Mouse (Mus musculus): ENCODE measurements at regions not wholly inside any gene's neighbourhood (a gene's known extent, or its start where the extent isn't known, plus 50 kb on each side); places are given as distances from the start of the nearest gene placed in this dataset.
A peak's percentile ranks its signal among the peaks of the same experiment; 100 is the strongest.

DNA sequence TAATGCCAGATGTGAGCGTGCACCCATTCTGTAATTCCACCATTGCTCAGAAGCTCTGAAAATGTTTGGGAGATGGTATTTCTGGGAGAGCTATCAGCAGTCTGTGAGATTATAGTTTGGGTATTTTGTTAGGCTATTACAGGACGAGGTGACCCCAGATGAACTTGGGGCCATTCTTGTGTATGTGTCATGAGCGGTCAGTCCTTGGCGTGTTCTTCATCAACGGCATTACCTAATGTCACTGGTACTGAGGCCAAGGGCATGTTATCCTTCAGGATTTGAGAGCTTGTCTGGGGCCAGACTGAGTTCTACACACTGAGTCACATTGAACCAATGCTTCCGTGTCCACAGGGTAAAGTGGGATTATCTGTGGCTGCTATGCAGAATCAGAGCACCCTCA lies 335.9 kb upstream of the Id2 start:
- 96% methylated on average over 6 of the region's 6 CpGs for WGBS
- H3K4me1 ChIP-seq (ENCODE audit: control insufficient read depth, insufficient read depth, low read length), result no peaks in the 10 kb centered on the region
- DNase-seq (ENCODE audit: low spot score) (no peak), ATAC-seq (ENCODE audit: insufficient number of reproducible peaks, low FRiP score, low TSS enrichment, low read depth) (no peak)
- no peak overlapping the region for H3K4me2 ChIP-seq (ENCODE audit: low read depth, severe bottlenecking)
- no peak overlapping the region for H3K9ac ChIP-seq (ENCODE audit: low read length)
- H3K27me3 ChIP-seq (ENCODE audit: control insufficient read depth, insufficient read depth, low read length), result no peaks in the 10 kb centered on the region
- no peak overlapping the region for H3K4me3 ChIP-seq (ENCODE audit: low read depth, low read length)
- no peaks in the 10 kb centered on the region for H3K9me3 ChIP-seq (ENCODE audit: control insufficient read depth, low read length)
- no peaks in the 10 kb centered on the region for H3K36me3 ChIP-seq (ENCODE audit: control insufficient read depth, insufficient read depth, low read length)
- no peak overlapping the region for H3K27ac ChIP-seq (replicated peaks; ENCODE audit: low read depth, low read length)

DNA sequence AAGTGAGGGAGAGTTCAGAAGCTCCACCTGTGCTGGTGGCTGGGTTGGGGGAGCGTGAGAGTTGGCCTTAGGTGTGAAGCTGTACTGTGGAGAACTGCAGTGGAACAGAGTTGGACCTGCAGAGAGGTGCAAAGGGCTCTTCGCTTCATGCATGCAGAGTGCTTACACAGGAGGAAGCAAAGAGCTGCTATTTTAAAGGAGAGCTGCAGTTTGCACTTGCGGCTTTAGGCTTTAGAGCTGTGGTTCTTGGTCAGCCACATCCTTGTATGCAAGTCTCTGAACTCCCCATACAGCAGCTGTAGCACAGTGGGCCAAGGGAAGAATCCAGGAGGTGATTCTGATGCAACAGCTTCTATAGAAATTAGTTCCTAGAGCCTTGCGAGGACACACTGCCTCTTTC lies 334.0 kb upstream of the Id2 start:
- H3K36me3 ChIP-seq (ENCODE audit: control insufficient read depth, insufficient read depth, low read length), result no peaks in the 10 kb centered on the region
- 91% methylated on average over 4 of the region's 4 CpGs for WGBS
- no peak for DNase-seq (ENCODE audit: low spot score)

DNA sequence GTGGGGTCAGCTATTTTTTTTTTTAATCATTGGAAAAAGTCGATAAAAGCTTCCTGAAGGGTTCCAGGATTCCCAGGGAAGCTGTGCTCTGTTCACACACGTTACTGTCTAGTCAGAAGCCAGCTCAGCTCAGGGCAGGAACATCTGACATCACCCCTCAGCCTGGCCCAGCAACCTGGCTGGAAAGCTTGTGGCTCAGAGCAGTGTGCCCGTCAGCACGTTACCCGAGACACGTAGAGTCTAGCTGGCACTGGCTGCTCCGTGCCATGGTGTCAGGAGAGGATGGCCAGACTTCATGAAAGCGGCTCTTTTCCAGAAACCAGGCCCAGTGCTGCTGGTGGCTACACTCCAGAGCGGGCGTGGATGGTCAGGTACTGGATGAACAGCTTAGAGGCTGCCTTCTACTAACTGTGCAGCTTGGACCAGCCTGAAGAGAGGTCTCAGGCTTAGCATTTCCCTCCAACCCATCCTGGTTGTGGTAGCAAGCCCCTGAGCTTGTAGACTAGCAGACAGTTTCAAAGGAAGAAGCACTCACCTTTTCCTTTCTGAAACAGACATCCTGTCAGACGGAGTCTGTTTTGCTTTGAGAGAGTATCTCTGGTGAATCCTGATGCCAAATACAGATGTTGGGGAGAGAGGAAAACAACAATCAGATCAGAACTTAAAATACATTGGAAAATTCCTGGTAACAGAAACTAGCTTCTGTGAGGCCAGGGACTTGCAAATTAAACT lies 331.1 kb upstream of the Id2 start:
- Histone ChIP-seq H3K9me3 (ENCODE audit: control insufficient read depth, low read length) (no peaks in the 10 kb centered on the region), H3K9ac (ENCODE audit: low read length) (no peak overlapping the region), H3K27me3 (ENCODE audit: control insufficient read depth, insufficient read depth, low read length) (no peaks in the 10 kb centered on the region), H3K4me2 (ENCODE audit: low read depth, severe bottlenecking) (no peak overlapping the region), H3K4me1 (ENCODE audit: control insufficient read depth, insufficient read depth, low read length) (no peaks in the 10 kb centered on the region), H3K4me3 (ENCODE audit: low read depth, low read length) (no peak overlapping the region), H3K27ac (replicated peaks; ENCODE audit: low read depth, low read length) (no peak overlapping the region), H3K36me3 (ENCODE audit: control insufficient read depth, insufficient read depth, low read length) (no peaks in the 10 kb centered on the region)
- ATAC-seq (ENCODE audit: insufficient number of reproducible peaks, low FRiP score, low TSS enrichment, low read depth), result no peak
- 87% methylated on average over 11 of the region's 11 CpGs for WGBS
- no peak for DNase-seq (ENCODE audit: low spot score)

More for the DNA sequence above, 334.0 kb upstream of the Id2 start:
- Histone ChIP-seq H3K9me3 (ENCODE audit: control insufficient read depth, low read length) (no peaks in the 10 kb centered on the region), H3K9ac (ENCODE audit: low read length) (no peak overlapping the region), H3K27me3 (ENCODE audit: control insufficient read depth, insufficient read depth, low read length) (no peaks in the 10 kb centered on the region), H3K27ac (replicated peaks; ENCODE audit: low read depth, low read length) (no peak overlapping the region), H3K4me3 (ENCODE audit: low read depth, low read length) (no peak overlapping the region), H3K4me1 (ENCODE audit: control insufficient read depth, insufficient read depth, low read length) (no peaks in the 10 kb centered on the region), H3K4me2 (ENCODE audit: low read depth, severe bottlenecking) (no peak overlapping the region)
- ATAC-seq (ENCODE audit: insufficient number of reproducible peaks, low FRiP score, low TSS enrichment, low read depth), result no peak

DNA sequence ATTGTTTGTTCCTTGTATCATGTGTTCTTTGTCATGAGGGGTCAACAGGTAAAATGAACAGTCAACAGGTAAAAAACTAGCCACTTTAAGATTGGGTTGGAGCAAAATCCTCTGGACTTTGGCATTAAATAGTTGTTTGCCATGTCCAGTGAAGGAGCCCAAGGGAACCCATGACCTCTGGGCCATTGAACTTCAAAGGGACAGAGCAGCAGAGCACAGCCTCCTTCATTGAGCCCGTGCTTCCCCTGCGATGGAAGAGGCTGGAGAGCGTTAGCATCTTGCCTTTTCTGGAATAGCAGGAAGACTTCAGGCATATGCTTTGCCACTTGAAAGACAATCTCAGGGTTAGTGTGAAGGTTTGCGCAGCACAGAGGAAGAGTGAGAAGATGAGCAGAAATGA lies 320.4 kb upstream of the Id2 start:
- no peaks in the 10 kb centered on the region for H3K9me3 ChIP-seq (ENCODE audit: control insufficient read depth, low read length)
- DNase-seq (ENCODE audit: low spot score), result no peak
- no peak overlapping the region for H3K27ac ChIP-seq (replicated peaks; ENCODE audit: low read depth, low read length)
- no peak overlapping the region for H3K4me3 ChIP-seq (ENCODE audit: low read depth, low read length)
- H3K27me3 ChIP-seq (ENCODE audit: control insufficient read depth, insufficient read depth, low read length), result no peaks in the 10 kb centered on the region
- no peak overlapping the region for H3K4me2 ChIP-seq (ENCODE audit: low read depth, severe bottlenecking)
- no peak overlapping the region for H3K9ac ChIP-seq (ENCODE audit: low read length)
- ATAC-seq (ENCODE audit: insufficient number of reproducible peaks, low FRiP score, low TSS enrichment, low read depth), result no peak
- H3K36me3 ChIP-seq (ENCODE audit: control insufficient read depth, insufficient read depth, low read length), result no peaks in the 10 kb centered on the region
- 73% methylated on average over 4 of the region's 4 CpGs for WGBS
- H3K4me1 ChIP-seq (ENCODE audit: control insufficient read depth, insufficient read depth, low read length), result 0 out of 2 replicates have a peak, but pooled peaks cover 2% of the 10 kb centered on the region

DNA sequence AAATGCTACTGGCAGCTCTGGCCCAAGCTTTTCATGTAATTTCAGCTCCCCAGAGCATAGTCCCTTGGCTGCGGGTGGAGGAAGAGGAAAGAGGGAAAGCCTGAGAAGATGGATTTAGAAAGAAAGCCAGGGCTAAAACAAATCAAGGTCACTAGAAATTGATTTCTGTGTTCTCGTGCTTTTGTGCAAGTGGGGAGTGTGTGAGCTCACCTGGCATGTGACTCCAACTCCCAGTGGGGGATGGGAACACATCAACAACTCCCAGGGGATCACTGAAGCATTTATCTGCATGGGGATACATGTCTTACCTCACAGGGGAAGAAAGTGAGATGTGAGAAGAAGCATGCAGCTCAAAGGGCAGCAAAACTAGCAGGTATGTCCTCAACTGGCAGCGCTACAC lies 319.6 kb upstream of the Id2 start:
- ATAC-seq (ENCODE audit: insufficient number of reproducible peaks, low FRiP score, low TSS enrichment, low read depth) (no peak), DNase-seq (ENCODE audit: low spot score) (no peak)
- H3K27ac ChIP-seq (replicated peaks; ENCODE audit: low read depth, low read length), result no peak overlapping the region
- H3K36me3 ChIP-seq (ENCODE audit: control insufficient read depth, insufficient read depth, low read length), result no peaks in the 10 kb centered on the region
- H3K27me3 ChIP-seq (ENCODE audit: control insufficient read depth, insufficient read depth, low read length), result no peaks in the 10 kb centered on the region
- no peak overlapping the region for H3K4me3 ChIP-seq (ENCODE audit: low read depth, low read length)
- no peak overlapping the region for H3K4me2 ChIP-seq (ENCODE audit: low read depth, severe bottlenecking)
- H3K9ac ChIP-seq (ENCODE audit: low read length), result no peak overlapping the region
- 74% methylated on average over 3 of the region's 3 CpGs for whole genome bisulfite sequencing
- 0 out of 2 replicates have a peak, but pooled peaks cover 2% of the 10 kb centered on the region for H3K4me1 ChIP-seq (ENCODE audit: control insufficient read depth, insufficient read depth, low read length)
- H3K9me3 ChIP-seq (ENCODE audit: control insufficient read depth, low read length), result no peaks in the 10 kb centered on the region

DNA sequence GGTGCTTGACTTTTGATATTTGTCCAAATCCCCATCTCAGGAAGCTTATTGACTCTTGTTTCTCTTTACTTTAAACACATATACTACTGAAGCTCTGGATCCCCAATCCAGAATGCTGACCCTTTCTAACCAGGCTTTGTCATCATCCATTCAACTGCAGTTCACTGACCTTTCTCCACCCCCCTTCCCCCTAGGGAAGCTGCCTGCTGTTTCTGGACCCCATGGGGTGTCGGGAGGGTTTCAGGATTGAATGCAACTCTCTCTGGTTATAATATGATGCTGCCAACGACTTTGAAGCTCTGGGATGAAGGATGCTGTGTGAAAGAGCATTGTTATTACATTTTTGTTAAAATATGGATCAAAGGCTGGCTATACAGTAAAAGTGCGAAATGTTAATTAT lies 318.7 kb upstream of the Id2 start:
- 50% methylated on average over 3 of the region's 3 CpGs for WGBS
- Histone ChIP-seq H3K36me3 (ENCODE audit: control insufficient read depth, insufficient read depth, low read length) (no peaks in the 10 kb centered on the region), H3K4me1 (ENCODE audit: control insufficient read depth, insufficient read depth, low read length) (0 out of 2 replicates have a peak, but pooled peaks cover 2% of the 10 kb centered on the region), H3K9ac (ENCODE audit: low read length) (no peak overlapping the region), H3K4me2 (ENCODE audit: low read depth, severe bottlenecking) (no peak overlapping the region), H3K4me3 (ENCODE audit: low read depth, low read length) (no peak overlapping the region), H3K27me3 (ENCODE audit: control insufficient read depth, insufficient read depth, low read length) (no peaks in the 10 kb centered on the region), H3K9me3 (ENCODE audit: control insufficient read depth, low read length) (no peaks in the 10 kb centered on the region), H3K27ac (replicated peaks; ENCODE audit: low read depth, low read length) (no peak overlapping the region)
- no peak for ATAC-seq (ENCODE audit: insufficient number of reproducible peaks, low FRiP score, low TSS enrichment, low read depth)
- DNase-seq (ENCODE audit: low spot score), result no peak

DNA sequence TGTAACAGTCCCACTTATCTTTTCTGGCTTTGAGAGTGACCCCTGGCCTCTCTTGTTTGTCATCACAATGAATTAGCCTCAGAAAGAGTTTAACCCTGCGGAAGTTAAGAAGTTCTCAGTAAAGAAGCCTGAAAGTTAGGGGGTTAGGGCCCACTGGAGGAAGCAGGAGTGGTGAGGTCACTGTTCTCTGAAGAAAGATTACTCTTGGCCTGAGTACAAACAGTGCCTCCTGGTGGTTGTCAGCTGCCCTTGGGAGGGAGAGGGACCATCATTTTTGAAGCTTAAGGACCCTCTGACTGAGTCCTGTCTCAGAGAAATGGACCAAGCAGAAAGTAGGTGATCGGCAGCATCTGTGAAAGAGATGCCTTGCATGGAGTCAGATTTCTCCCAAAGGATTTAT lies 318.3 kb upstream of the Id2 start:
- H3K9ac ChIP-seq (ENCODE audit: low read length), result no peak overlapping the region
- WGBS, result 35% methylated on average over 2 of the region's 2 CpGs
- no peaks in the 10 kb centered on the region for H3K27me3 ChIP-seq (ENCODE audit: control insufficient read depth, insufficient read depth, low read length)
- DNase-seq (ENCODE audit: low spot score), result peak; percentile 60
- no peak for ATAC-seq (ENCODE audit: insufficient number of reproducible peaks, low FRiP score, low TSS enrichment, low read depth)
- no peak overlapping the region for H3K4me3 ChIP-seq (ENCODE audit: low read depth, low read length)
- H3K4me1 ChIP-seq (ENCODE audit: control insufficient read depth, insufficient read depth, low read length), result 0 out of 2 replicates have a peak, but pooled peaks cover 2% of the 10 kb centered on the region
- H3K36me3 ChIP-seq (ENCODE audit: control insufficient read depth, insufficient read depth, low read length), result no peaks in the 10 kb centered on the region
- no peak overlapping the region for H3K4me2 ChIP-seq (ENCODE audit: low read depth, severe bottlenecking)
- no peaks in the 10 kb centered on the region for H3K9me3 ChIP-seq (ENCODE audit: control insufficient read depth, low read length)
- no peak overlapping the region for H3K27ac ChIP-seq (replicated peaks; ENCODE audit: low read depth, low read length)

DNA sequence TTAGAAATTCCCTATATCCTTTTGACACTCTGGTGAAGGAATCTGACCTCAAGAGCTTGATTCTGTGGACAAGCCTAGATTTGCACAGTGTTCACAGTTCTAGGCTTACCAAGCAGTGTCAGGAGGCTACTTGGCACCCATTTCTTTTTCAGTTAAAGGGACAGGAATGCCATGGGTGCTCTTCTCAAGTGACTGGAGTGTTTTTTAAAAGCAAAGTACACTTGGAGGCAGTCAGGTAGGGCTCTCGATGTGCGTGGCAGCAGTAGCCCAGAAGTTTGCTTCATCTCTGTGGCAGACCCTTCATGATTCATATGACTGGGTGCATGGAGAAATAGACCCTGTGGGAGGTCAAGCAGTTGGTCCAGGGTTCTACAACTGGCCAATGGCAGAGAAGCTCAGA lies 310.4 kb upstream of the Id2 start:
- DNase-seq (ENCODE audit: low spot score), result no peak
- H3K27me3 ChIP-seq (ENCODE audit: control insufficient read depth, insufficient read depth, low read length), result no peaks in the 10 kb centered on the region
- H3K4me3 ChIP-seq (ENCODE audit: low read depth, low read length), result no peak overlapping the region
- no peak overlapping the region for H3K27ac ChIP-seq (replicated peaks; ENCODE audit: low read depth, low read length)
- H3K4me1 ChIP-seq (ENCODE audit: control insufficient read depth, insufficient read depth, low read length), result no peaks in the 10 kb centered on the region
- H3K36me3 ChIP-seq (ENCODE audit: control insufficient read depth, insufficient read depth, low read length), result no peaks in the 10 kb centered on the region
- WGBS, result 100% methylated on average over 2 of the region's 2 CpGs
- no peak for ATAC-seq (ENCODE audit: insufficient number of reproducible peaks, low FRiP score, low TSS enrichment, low read depth)
- no peak overlapping the region for H3K9ac ChIP-seq (ENCODE audit: low read length)
- H3K9me3 ChIP-seq (ENCODE audit: control insufficient read depth, low read length), result no peaks in the 10 kb centered on the region
- no peak overlapping the region for H3K4me2 ChIP-seq (ENCODE audit: low read depth, severe bottlenecking)

DNA sequence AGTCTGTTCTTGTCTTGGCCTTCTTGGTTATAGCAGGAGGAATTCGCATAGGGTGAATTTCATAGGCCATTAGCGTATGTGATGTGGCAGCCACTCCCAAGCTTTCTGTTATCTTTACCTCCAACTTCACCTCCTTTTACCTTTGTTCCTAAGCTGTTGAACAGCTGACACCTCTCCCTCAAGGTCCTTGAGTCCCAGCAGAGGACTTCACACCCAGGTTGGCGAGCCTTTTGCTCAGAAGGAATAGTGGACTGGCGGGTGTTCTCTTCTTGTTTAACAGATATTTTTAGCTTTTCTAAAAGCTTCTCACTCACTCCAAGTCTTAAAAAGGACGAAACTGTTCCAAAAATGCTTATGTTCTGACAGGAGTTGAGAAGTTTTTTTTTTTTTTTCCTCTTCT lies 303.4 kb upstream of the Id2 start:
- H3K4me2 ChIP-seq (ENCODE audit: low read depth, severe bottlenecking), result no peak overlapping the region
- H3K36me3 ChIP-seq (ENCODE audit: control insufficient read depth, insufficient read depth, low read length), result no peaks in the 10 kb centered on the region
- no peak overlapping the region for H3K4me3 ChIP-seq (ENCODE audit: low read depth, low read length)
- no peaks in the 10 kb centered on the region for H3K4me1 ChIP-seq (ENCODE audit: control insufficient read depth, insufficient read depth, low read length)
- H3K27me3 ChIP-seq (ENCODE audit: control insufficient read depth, insufficient read depth, low read length), result no peaks in the 10 kb centered on the region
- ATAC-seq (ENCODE audit: insufficient number of reproducible peaks, low FRiP score, low TSS enrichment, low read depth) (no peak), DNase-seq (ENCODE audit: low spot score) (no peak)
- no peak overlapping the region for H3K9ac ChIP-seq (ENCODE audit: low read length)
- 85% methylated on average over 5 of the region's 5 CpGs for WGBS
- H3K9me3 ChIP-seq (ENCODE audit: control insufficient read depth, low read length), result no peaks in the 10 kb centered on the region
- no peak overlapping the region for H3K27ac ChIP-seq (replicated peaks; ENCODE audit: low read depth, low read length)

Measured in limb, embryonic 11.5 days (tissue).